Mouse (Mus musculus) CH12.LX (cell line): ENCODE measurements around the gene Spred1. TPM values are rescaled to one million over a fixed set of nuclear protein-coding genes. Genes with fewer than 3 reads are reported as not detected.

Experiments used
- DNase-seq: peaks from one replicate; pipeline ENCODE4 v3.0.0-alpha.2; 2013; ENCODE audit errors: extremely low read depth
- H3K27ac ChIP-seq: 2 replicates; pipeline ENCODE4 v1.5.1; 2012; ENCODE audit warnings: low read depth, mild to moderate bottlenecking, control low read depth, moderate library complexity; ENCODE audit not compliant: insufficient read depth
- H3K27me3 ChIP-seq: replicated peaks from 2 replicates; pipeline ENCODE3; 2012; ENCODE audit warnings: inconsistent platforms
- H3K36me3 ChIP-seq, 2 experiments: replicated peaks in 1 of 2; 2 replicates each; pipeline versions ENCODE3 to v1.6.1; 2012; ENCODE audit warnings: inconsistent platforms in 1 of 2, low read length in 1 of 2, mild to moderate bottlenecking in 1 of 2, mixed read lengths in 1 of 2, moderate library complexity in 1 of 2; ENCODE audit not compliant: control insufficient read depth in 1 of 2, insufficient read depth in 1 of 2
- H3K4me1 ChIP-seq, 2 experiments: 2 replicates each; pipeline ENCODE4 v1.6.1; 2012; ENCODE audit warnings: inconsistent platforms in 1 of 2, moderate library complexity in 1 of 2; ENCODE audit not compliant: insufficient read depth in 2 of 2, control insufficient read depth in 1 of 2
- H3K4me2 ChIP-seq: 2 replicates; pipeline ENCODE4 v1.6.1; 2012; ENCODE audit warnings: low read depth, mild to moderate bottlenecking, control low read depth; ENCODE audit not compliant: poor library complexity, insufficient read depth, severe bottlenecking
- H3K4me3 ChIP-seq, 3 experiments: fragments of 150-350 bp in 1 of 3; sonication (generic) in 1 of 3; replicated peaks in 1 of 3; 2 replicates each; pipeline versions ENCODE3 to v1.5.1; 2011 to 2012; ENCODE audit warnings: low read depth in 2 of 3, low read length in 2 of 3, mild to moderate bottlenecking in 2 of 3, moderate library complexity in 2 of 3, control low read depth in 1 of 3, improper control_type of control experiment in 1 of 3, inconsistent platforms in 1 of 3, mixed read lengths in 1 of 3; ENCODE audit not compliant: poor library complexity in 1 of 3
- H3K79me2 ChIP-seq: replicated peaks from 2 replicates; pipeline ENCODE4 v1.6.1; 2012; ENCODE audit warnings: mild to moderate bottlenecking, moderate library complexity; ENCODE audit not compliant: control insufficient read depth, poor library complexity, insufficient read depth, severe bottlenecking; ENCODE audit errors: extremely low read depth
- H3K9ac ChIP-seq: 2 replicates; pipeline ENCODE4 v1.6.1; 2012; ENCODE audit warnings: low read depth, mild to moderate bottlenecking, control low read depth, moderate library complexity; ENCODE audit not compliant: insufficient read depth
- H3K9me3 ChIP-seq: replicated peaks from 2 replicates; pipeline ENCODE3; 2012; ENCODE audit warnings: low read length, inconsistent platforms, mixed read lengths
- BHLHE40 ChIP-seq: IDR thresholded peaks from 2 replicates; pipeline ENCODE4 v1.6.1; 2011; ENCODE audit warnings: mild to moderate bottlenecking, low read depth, low read length, improper control_type of control experiment
- CHD2 ChIP-seq: IDR thresholded peaks from 2 replicates; pipeline ENCODE4 v1.6.1; 2011; ENCODE audit warnings: low read length, improper control_type of control experiment
- CTCF ChIP-seq, 2 experiments: IDR thresholded peaks in 1 of 2; conservative IDR thresholded peaks in 1 of 2; 2 replicates each; pipeline ENCODE4 v1.5.1; 2011 to 2012; ENCODE audit warnings: low read depth in 2 of 2, low read length in 2 of 2, improper control_type of control experiment in 1 of 2, inconsistent platforms in 1 of 2, mild to moderate bottlenecking in 1 of 2, moderate library complexity in 1 of 2
- ELF1 ChIP-seq: IDR thresholded peaks from 2 replicates; pipeline ENCODE4 v1.6.1; 2014; ENCODE audit warnings: low read depth, mild to moderate bottlenecking, inconsistent platforms, low read length, improper control_type of control experiment
- EP300 ChIP-seq: IDR thresholded peaks from 2 replicates; pipeline ENCODE4 v1.6.1; 2011; ENCODE audit warnings: low read length, improper control_type of control experiment
- ETS1 ChIP-seq: conservative IDR thresholded peaks from 2 replicates; pipeline ENCODE4 v1.6.1; 2012; ENCODE audit warnings: low read depth, mild to moderate bottlenecking, inconsistent platforms, low read length, improper control_type of control experiment, moderate library complexity
- HCFC1 ChIP-seq: IDR thresholded peaks from 2 replicates; pipeline ENCODE4 v1.6.1; 2012; ENCODE audit warnings: low read depth, mild to moderate bottlenecking, inconsistent platforms, low read length, improper control_type of control experiment
- IRF4 ChIP-seq: IDR thresholded peaks from 2 replicates; pipeline ENCODE4 v1.6.1; 2014; ENCODE audit warnings: low read depth, mild to moderate bottlenecking, inconsistent platforms, low read length, improper control_type of control experiment
- JUN ChIP-seq: IDR thresholded peaks from 2 replicates; pipeline ENCODE4 v1.6.1; 2011; ENCODE audit warnings: low read depth, mild to moderate bottlenecking, low read length, improper control_type of control experiment, moderate library complexity; ENCODE audit not compliant: insufficient read depth
- JUND ChIP-seq: conservative IDR thresholded peaks from 2 replicates; pipeline ENCODE4 v1.6.1; 2011; ENCODE audit warnings: low read depth, low read length, improper control_type of control experiment
- KAT2A ChIP-seq: IDR thresholded peaks from 2 replicates; pipeline ENCODE4 v1.6.1; 2012; ENCODE audit warnings: low read length, improper control_type of control experiment, inconsistent platforms; ENCODE audit not compliant: insufficient replicate concordance
- MAFK ChIP-seq: IDR thresholded peaks from 2 replicates; pipeline ENCODE4 v1.6.1; 2011; ENCODE audit warnings: low read length, improper control_type of control experiment; ENCODE audit not compliant: insufficient replicate concordance
- MAX ChIP-seq: IDR thresholded peaks from 2 replicates; pipeline ENCODE4 v1.6.1; 2011; ENCODE audit warnings: low read length, improper control_type of control experiment
- MAZ ChIP-seq: IDR thresholded peaks from 2 replicates; pipeline ENCODE4 v1.6.1; 2012; ENCODE audit warnings: low read depth, mild to moderate bottlenecking, inconsistent platforms, low read length, improper control_type of control experiment, moderate library complexity
- MEF2A ChIP-seq: IDR thresholded peaks from 2 replicates; pipeline ENCODE4 v1.6.1; 2014; ENCODE audit warnings: low read depth, mild to moderate bottlenecking, inconsistent platforms, low read length, improper control_type of control experiment, borderline replicate concordance
- MXI1 ChIP-seq: IDR thresholded peaks from 2 replicates; pipeline ENCODE4 v1.6.1; 2011; ENCODE audit warnings: mild to moderate bottlenecking, low read depth, low read length, improper control_type of control experiment
- MYC ChIP-seq: IDR thresholded peaks from 2 replicates; pipeline ENCODE4 v1.6.1; 2011; ENCODE audit warnings: low read depth, mild to moderate bottlenecking, improper control_type of control experiment, low read length
- NELFE ChIP-seq: IDR thresholded peaks from 2 replicates; pipeline ENCODE4 v1.6.1; 2011; ENCODE audit warnings: low read depth, low read length, improper control_type of control experiment
- POLR2AphosphoS2 ChIP-seq: IDR thresholded peaks from 2 replicates; pipeline ENCODE4 v1.6.1; 2011; ENCODE audit warnings: low read depth, low read length, improper control_type of control experiment
- RCOR1 ChIP-seq: conservative IDR thresholded peaks from 2 replicates; pipeline ENCODE4 v1.6.1; 2012; ENCODE audit warnings: low read depth, mild to moderate bottlenecking, inconsistent platforms, low read length, improper control_type of control experiment
- SIN3A ChIP-seq: IDR thresholded peaks from 2 replicates; pipeline ENCODE4 v1.6.1; 2012; ENCODE audit warnings: low read length, improper control_type of control experiment, inconsistent platforms
- SMC3 ChIP-seq: IDR thresholded peaks from 2 replicates; pipeline ENCODE4 v1.6.1; 2011; ENCODE audit warnings: low read depth, low read length, improper control_type of control experiment
- TCF12 ChIP-seq: IDR thresholded peaks from 2 replicates; pipeline ENCODE4 v1.6.1; 2014; ENCODE audit warnings: low read depth, mild to moderate bottlenecking, inconsistent platforms, low read length, improper control_type of control experiment
- UBTF ChIP-seq: IDR thresholded peaks from 2 replicates; pipeline ENCODE4 v1.6.1; 2012; ENCODE audit warnings: low read depth, mild to moderate bottlenecking, inconsistent platforms, low read length, improper control_type of control experiment, moderate library complexity
- USF2 ChIP-seq: conservative IDR thresholded peaks from 2 replicates; pipeline ENCODE4 v1.6.1; 2011; ENCODE audit warnings: low read depth, low read length, improper control_type of control experiment
- ZC3H11A ChIP-seq: IDR thresholded peaks from 2 replicates; pipeline ENCODE4 v1.6.1; 2012; ENCODE audit warnings: low read depth, mild to moderate bottlenecking, inconsistent platforms, low read length, improper control_type of control experiment
- ZMIZ1 ChIP-seq: IDR thresholded peaks from 2 replicates; pipeline ENCODE4 v1.6.1; 2012; ENCODE audit warnings: low read depth, mild to moderate bottlenecking, inconsistent platforms, low read length, improper control_type of control experiment
- dilution Hi-C: fragments of 300-500 bp; cut with MboI; formaldehyde crosslinking; loops from 2 replicates; pipeline ENCODE4 v1.14.3; 2020; ENCODE audit warnings: low sequenced_read_pairs; ENCODE audit not compliant: extremely low pct_unique_long_range_greater_than_20kb, extremely low pct_ligation_motif_present
- in situ Hi-C: fragments of 300-500 bp; cut with MboI; formaldehyde crosslinking; loops from 3 replicates; pipeline ENCODE4 v1.14.3; 2019; ENCODE audit warnings: low sequenced_read_pairs, low pct_ligation_motif_present, low pct_unique_long_range_greater_than_20kb, mixed read lengths
- polyA plus RNA-seq: library from polyadenylated mRNA; unstranded; fragments of >175 nt; gene quantifications from 2 replicates; pipeline ENCODE4 v1.2.1, GENCODE M21; 2012; ENCODE audit warnings: low read depth; ENCODE audit not compliant: insufficient read length
- total RNA-seq, 2 experiments: library from RNA; depleted of rRNA; stranded (reverse); fragments of 300-350 nt in 1 of 2; fragments of >200 nt in 1 of 2; gene quantifications; 2 replicates each; pipeline ENCODE4 v1.2.3; 2012 to 2014

Spred1 gene
- total and polyA plus RNA-seq, 3 experiments, result 6.9 to 16.5 (median 8.8) TPM

GRCm38 (mm10) chr2:117105407-117105806 lies 15.8 kb upstream of the Spred1 start:
- no peaks in the 10 kb centered on the region for H3K9me3 ChIP-seq
- H3K36me3 ChIP-seq, result no peaks in the 10 kb centered on the region
- TF ChIP-seq MXI1, result peak; percentile 74; the same call in 1 of the 2 replicates
- no peak for TF ChIP-seq CTCF (conservative IDR thresholded peaks at IDR 0.05 in 1 of 2, IDR thresholded peaks at IDR 0.05 in 1 of 2; ENCODE audit: low read depth in 2 of 2, low read length in 2 of 2)
- no peak for TF ChIP-seq USF2
- peak; percentile 45 for TF ChIP-seq JUND
- 0 out of 2 replicates have a peak, but pooled peaks have one; percentile 30 for TF ChIP-seq HCFC1
- TF ChIP-seq RCOR1, result peak; percentile 48; the same call in 1 of the 2 replicates
- TF ChIP-seq MAZ, result peak; percentile 70; the same call in 1 of the 2 replicates
- TF ChIP-seq POLR2AphosphoS2, result no peak
- TF ChIP-seq SMC3, result peak; percentile 12; the same call in 1 of the 2 replicates
- TF ChIP-seq ZMIZ1, result 0 out of 2 replicates have a peak, but pooled peaks have one; percentile 22
- no peak for TF ChIP-seq ZC3H11A
- peak; percentile 86 for TF ChIP-seq EP300
- TF ChIP-seq MYC, result peak; percentile 58; the same call in 1 of the 2 replicates
- peak; percentile 88 for TF ChIP-seq TCF12
- TF ChIP-seq MAFK, result peak; percentile 68
- 0 out of 2 replicates have a peak, but pooled peaks have one; percentile 50 for TF ChIP-seq KAT2A
- TF ChIP-seq JUN, result no peak
- TF ChIP-seq SIN3A, result peak; percentile 87
- peak; percentile 36; the same call in 1 of the 2 replicates for TF ChIP-seq NELFE
- TF ChIP-seq MEF2A, result peak; percentile 31; the same call in 1 of the 2 replicates
- peak; percentile 78 for TF ChIP-seq CHD2
- TF ChIP-seq UBTF, result no peak
- peak; percentile 68 for TF ChIP-seq BHLHE40
- peak; percentile 60 for TF ChIP-seq MAX
- peak; percentile 48; the same call in 1 of the 2 replicates for TF ChIP-seq ETS1
- no peak for TF ChIP-seq ELF1
- TF ChIP-seq IRF4, result peak; percentile 80
- H3K27me3 ChIP-seq, result no peaks in the 10 kb centered on the region
- peak overlapping the region; percentile 71 for H3K27ac ChIP-seq
- H3K9ac ChIP-seq, result peak overlapping the region; percentile 76
- peaks cover 4 to 28% of the 10 kb centered on the region in 2 experiments; a peak in 2 of 4 replicates for H3K4me1 ChIP-seq
- H3K4me2 ChIP-seq, result peak overlapping the region; percentile 99
- in situ Hi-C loops, result no loop called here
- H3K79me2 ChIP-seq, result no peaks in the 10 kb centered on the region
- dilution Hi-C loops, result no loop called here
- peak; percentile 82 for DNase-seq
- peak overlapping the region; percentile 31 to 45 (median 38) for H3K4me3 ChIP-seq
